Mouse (Mus musculus) intestine, embryonic 14.5 days (tissue): ENCODE data around the gene Ankle2. TPM values are rescaled to one million over a fixed set of nuclear protein-coding genes. Genes with fewer than 3 reads are reported as not detected.

Experiments used
- ATAC-seq: fragments of 200-750 bp; cut with Nextera tagmentation; replicated peaks from 2 replicates; pipeline ENCODE4 v1.8.0; 2017; ENCODE audit warnings: low read depth, moderate number of reproducible peaks, moderate TSS enrichment, moderate library complexity; ENCODE audit not compliant: low FRiP score, low TSS enrichment
- DNase-seq: peaks from one replicate; pipeline ENCODE4 v3.0.0-alpha.2; 2018; ENCODE audit warnings: low spot score
- H3K27ac ChIP-seq: fragments of 300-500 bp; sonication (generic); 2 replicates; pipeline ENCODE4 v1.5.1; 2014; ENCODE audit warnings: low read depth, mild to moderate bottlenecking, control low read depth
- H3K27me3 ChIP-seq: fragments of 300-500 bp; sonication (generic); replicated peaks from 2 replicates; pipeline ENCODE4 v1.6.1; 2014; ENCODE audit warnings: low read length, control low read depth; ENCODE audit not compliant: control insufficient read depth, insufficient read depth
- H3K36me3 ChIP-seq: fragments of 300-500 bp; sonication (generic); 2 replicates; pipeline ENCODE4 v1.6.1; 2014; ENCODE audit warnings: low read length, control low read depth; ENCODE audit not compliant: control insufficient read depth, insufficient read depth
- H3K4me1 ChIP-seq: fragments of 300-500 bp; sonication (generic); replicated peaks from 2 replicates; pipeline ENCODE4 v1.6.1; 2014; ENCODE audit warnings: low read length, control low read depth, mixed read lengths; ENCODE audit not compliant: control insufficient read depth, insufficient read depth
- H3K4me2 ChIP-seq: fragments of 300-500 bp; sonication (generic); 2 replicates; pipeline ENCODE4 v1.6.1; 2014; ENCODE audit warnings: low read length
- H3K4me3 ChIP-seq: fragments of 300-500 bp; sonication (generic); 2 replicates; pipeline ENCODE4 v1.5.1; 2014; ENCODE audit warnings: low read depth, low read length, control low read depth, mixed read lengths
- H3K9ac ChIP-seq: fragments of 300-500 bp; sonication (generic); 2 replicates; pipeline ENCODE4 v1.6.1; 2014; ENCODE audit warnings: mild to moderate bottlenecking, low read length
- H3K9me3 ChIP-seq: fragments of 300-500 bp; sonication (generic); 2 replicates; pipeline ENCODE4 v1.6.1; 2016; ENCODE audit warnings: low read length, control low read depth; ENCODE audit not compliant: control insufficient read depth
- WGBS: fragments of 180-500 bp; shearing (Covaris S2); extraction: QIAGEN DNeasy Blood & Tissue Kit; methylation state at CpG from one replicate; pipeline ENCODE4 v1.1.7; 2014; 5-methylcytosine and 5-hydroxymethylcytosine counted together
- polyA plus RNA-seq: library from polyadenylated mRNA; unstranded; fragments of >200 nt; fragmentation: Nextera tagmentation; extraction: Ambion mirVana; gene quantifications from 2 replicates; pipeline ENCODE4 v1.2.1, GENCODE M21; 2014

The Ankle2 gene
- polyA plus RNA-seq, 1 experiment from 2014 or later: 30.6 TPM

DNA sequence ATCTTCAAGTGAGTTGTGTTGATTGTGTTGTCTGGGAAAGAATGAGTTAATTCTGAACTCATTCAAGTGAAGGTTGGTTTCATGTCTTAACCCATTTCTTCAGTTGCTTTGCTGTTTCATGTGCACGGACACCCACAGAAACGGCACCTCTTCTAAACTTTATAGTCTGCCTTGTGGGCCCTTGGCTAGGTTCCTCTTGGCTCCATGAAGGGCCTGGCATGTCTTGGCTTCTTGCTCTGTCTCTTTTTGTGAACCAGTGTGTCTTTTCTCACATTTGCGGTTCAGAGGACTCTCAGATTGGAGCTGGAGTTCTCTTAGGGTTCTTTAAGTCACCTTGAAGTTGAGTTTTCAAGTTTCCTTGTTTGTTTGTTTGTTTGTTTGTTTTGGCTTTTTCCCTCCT lies 5.7 kb upstream of the Ankle2 start:
- ATAC-seq: no peak
- no peak overlapping the region for H3K9ac ChIP-seq
- H3K27ac ChIP-seq: no peak overlapping the region
- no peak for DNase-seq
- peaks cover 2% of the 10 kb centered on the region for H3K4me1 ChIP-seq
- H3K4me2 ChIP-seq: no peak overlapping the region
- H3K27me3 ChIP-seq: no peaks in the 10 kb centered on the region
- H3K4me3 ChIP-seq: no peak overlapping the region
- H3K9me3 ChIP-seq: no peaks in the 10 kb centered on the region
- peaks cover 60% of the 10 kb centered on the region for H3K36me3 ChIP-seq
- 92% methylated on average over 3 of the region's 3 CpGs for WGBS

DNA sequence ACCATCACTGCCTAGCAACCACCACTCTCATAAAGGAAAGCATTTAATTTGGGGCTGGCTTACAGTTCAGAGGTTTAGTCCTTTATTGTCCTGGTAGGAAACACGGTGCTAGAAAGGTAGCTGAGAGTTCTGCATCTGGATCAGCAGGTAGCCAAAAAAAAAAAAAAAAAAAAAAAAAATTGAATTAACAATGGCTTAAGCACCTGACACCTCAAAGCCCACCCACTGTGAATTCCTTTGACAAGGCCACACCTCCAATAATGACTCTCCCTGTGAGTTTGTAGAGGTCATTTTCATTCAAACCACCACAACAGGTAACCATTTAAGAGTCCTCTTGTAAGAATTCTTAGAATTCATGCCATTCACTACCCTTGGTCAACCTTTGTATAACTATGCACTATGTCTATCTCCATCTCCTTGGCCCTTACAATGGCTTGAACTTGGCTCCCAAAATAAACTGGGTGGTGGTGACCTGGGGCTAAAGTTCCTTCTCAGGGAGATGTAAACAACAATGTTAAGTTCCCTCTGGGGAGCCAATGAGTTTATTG lies 3.4 kb upstream of the Ankle2 start:
- H3K9ac ChIP-seq: no peak overlapping the region
- peaks cover 36% of the 10 kb centered on the region for H3K36me3 ChIP-seq
- ATAC-seq (no peak), DNase-seq (no peak)
- 33% methylated on average over 1 of the region's 1 CpGs for WGBS
- H3K4me3 ChIP-seq: no peak overlapping the region
- H3K4me1 ChIP-seq: peaks cover 10% of the 10 kb centered on the region
- H3K9me3 ChIP-seq: no peaks in the 10 kb centered on the region
- no peaks in the 10 kb centered on the region for H3K27me3 ChIP-seq
- H3K4me2 ChIP-seq: no peak overlapping the region
- H3K27ac ChIP-seq: no peak overlapping the region

DNA sequence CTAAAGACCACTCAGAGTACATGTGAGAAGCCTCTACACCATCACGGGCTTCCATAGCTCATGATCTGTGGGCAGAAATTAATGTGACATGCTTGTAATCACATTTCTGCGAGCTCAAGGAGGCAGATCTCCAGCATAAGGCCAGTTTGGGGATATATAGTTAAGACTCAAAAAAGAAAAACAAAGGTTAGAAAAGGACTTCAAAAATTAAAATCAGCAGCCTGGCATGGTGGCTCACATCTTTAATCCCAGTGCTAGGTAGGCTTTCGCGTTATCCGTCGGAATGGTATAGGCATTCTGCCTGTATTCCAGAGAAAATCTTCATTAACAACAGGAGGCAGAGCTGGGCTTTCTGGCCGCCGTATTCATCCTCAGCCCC lies 414 bp upstream of the Ankle2 start:
- H3K9ac ChIP-seq: peak overlapping the region; percentile 91
- peak overlapping the region; percentile 94 for H3K27ac ChIP-seq
- DNase-seq: no peak
- peaks cover 25% of the 10 kb centered on the region for H3K36me3 ChIP-seq
- H3K9me3 ChIP-seq: no peaks in the 10 kb centered on the region
- peak overlapping the region; percentile 98 for H3K4me3 ChIP-seq
- no peak for ATAC-seq
- no peaks in the 10 kb centered on the region for H3K27me3 ChIP-seq
- H3K4me1 ChIP-seq: peaks cover 14% of the 10 kb centered on the region
- peak overlapping the region; percentile 81 for H3K4me2 ChIP-seq
- 6% methylated on average over 8 of the region's 8 CpGs for WGBS

DNA sequence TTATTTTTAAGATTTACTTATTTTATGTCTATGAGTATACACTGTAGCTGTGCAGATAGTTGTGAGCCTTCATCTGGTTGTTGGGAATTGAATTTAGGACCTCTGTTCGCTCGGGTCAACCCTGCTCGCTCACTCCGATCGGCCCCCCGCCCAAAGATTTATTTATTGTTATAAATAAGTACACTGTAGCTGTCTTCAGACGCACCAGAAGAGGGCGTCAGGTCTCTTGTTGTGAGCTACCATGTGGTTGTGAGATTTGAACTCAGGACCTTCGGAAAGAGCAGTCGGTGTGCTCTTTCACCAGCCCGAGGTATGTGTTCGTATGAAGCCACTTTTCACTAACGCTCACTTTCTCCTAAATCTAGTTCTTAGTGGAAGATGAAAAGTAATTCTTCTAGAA lies 834 bp downstream of the Ankle2 start:
- no peaks in the 10 kb centered on the region for H3K27me3 ChIP-seq
- DNase-seq (no peak), ATAC-seq (no peak)
- H3K4me1 ChIP-seq: peaks cover 14% of the 10 kb centered on the region
- peak overlapping the region; percentile 98 for H3K4me3 ChIP-seq
- peaks cover 36% of the 10 kb centered on the region for H3K36me3 ChIP-seq
- H3K9ac ChIP-seq: peak overlapping the region; percentile 91
- H3K4me2 ChIP-seq: peak overlapping the region; percentile 81
- 42% methylated on average over 13 of the region's 13 CpGs for WGBS
- H3K27ac ChIP-seq: no peak overlapping the region
- H3K9me3 ChIP-seq: no peaks in the 10 kb centered on the region

DNA sequence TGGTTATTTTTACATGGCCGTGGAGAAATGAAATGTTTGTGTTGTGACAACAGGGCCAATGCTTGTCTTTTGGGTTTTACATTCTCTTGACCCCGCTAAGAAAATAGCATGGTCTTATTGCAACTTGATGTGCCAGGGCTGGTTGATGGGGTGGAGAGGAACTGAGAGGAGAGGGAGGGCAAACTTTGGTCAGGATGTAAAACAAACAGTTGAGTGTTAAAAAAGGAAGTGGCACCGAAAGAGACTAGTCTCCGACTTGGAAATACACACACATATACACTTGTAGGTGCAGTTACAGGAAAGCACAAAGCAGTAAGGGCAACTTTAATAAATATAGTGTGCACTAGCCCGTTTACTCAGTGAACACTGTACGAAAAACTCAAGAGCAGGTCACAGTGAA lies 1.5 kb downstream of the Ankle2 start:
- peak overlapping the region; percentile 81 for H3K4me2 ChIP-seq
- H3K36me3 ChIP-seq: peaks cover 38% of the 10 kb centered on the region
- no peak overlapping the region for H3K9ac ChIP-seq
- H3K4me3 ChIP-seq: no peak overlapping the region
- WGBS: 89% methylated on average over 6 of the region's 6 CpGs
- ATAC-seq (no peak), DNase-seq (no peak)
- no peak overlapping the region for H3K27ac ChIP-seq
- H3K9me3 ChIP-seq: no peaks in the 10 kb centered on the region
- H3K27me3 ChIP-seq: no peaks in the 10 kb centered on the region
- peaks cover 14% of the 10 kb centered on the region for H3K4me1 ChIP-seq

DNA sequence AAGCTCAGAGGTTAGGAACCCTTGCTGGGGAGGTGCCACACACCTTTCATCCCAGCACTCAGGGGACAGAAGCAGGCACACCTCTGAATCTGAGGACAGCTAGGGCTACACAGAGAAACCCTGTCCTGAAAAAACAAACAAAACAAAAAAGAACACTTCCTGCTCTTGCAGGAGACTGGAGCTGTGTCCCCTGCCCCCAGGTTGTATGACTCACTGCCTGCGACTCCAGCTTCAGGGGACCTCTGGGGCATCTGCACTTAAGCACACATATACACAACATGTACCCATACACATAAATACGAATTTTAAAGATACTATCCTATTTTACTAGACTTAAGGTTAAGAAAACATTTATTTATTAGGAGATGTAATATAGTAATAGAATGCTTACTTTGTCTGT lies 13.3 kb downstream of the Ankle2 start:
- Histone ChIP-seq H3K9me3 (no peaks in the 10 kb centered on the region), H3K9ac (no peak overlapping the region), H3K4me1 (no peaks in the 10 kb centered on the region), H3K27me3 (no peaks in the 10 kb centered on the region), H3K4me3 (no peak overlapping the region), H3K4me2 (no peak overlapping the region), H3K27ac (no peak overlapping the region), H3K36me3 (peaks cover 96% of the 10 kb centered on the region)
- WGBS: 79% methylated on average over 2 of the region's 2 CpGs
- DNase-seq (no peak), ATAC-seq (no peak)

DNA sequence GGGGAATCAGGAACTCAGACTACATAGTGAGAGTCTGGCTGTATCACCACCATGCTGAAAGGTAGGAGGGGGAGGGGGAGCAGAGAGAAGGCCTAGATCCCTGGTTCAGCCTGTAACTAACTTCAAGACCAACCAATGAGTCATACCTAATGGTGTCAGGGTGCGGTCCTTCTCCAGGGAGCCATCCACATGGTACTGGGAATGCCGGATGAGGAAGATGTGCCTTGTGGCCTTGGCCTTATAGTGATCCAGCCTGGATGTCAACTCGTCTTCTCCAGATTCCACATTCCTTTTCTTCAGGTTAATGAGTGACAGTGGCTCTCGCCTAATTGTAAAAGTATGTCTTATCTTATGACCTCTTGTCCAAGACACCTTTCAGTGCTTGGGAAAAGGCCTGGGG lies 36.1 kb downstream of the Ankle2 start:
- no peak for ATAC-seq
- Histone ChIP-seq H3K4me1 (peaks cover 6% of the 10 kb centered on the region), H3K9ac (no peak overlapping the region), H3K9me3 (no peaks in the 10 kb centered on the region), H3K27me3 (no peaks in the 10 kb centered on the region), H3K4me2 (no peak overlapping the region), H3K4me3 (no peak overlapping the region), H3K36me3 (peaks cover 37% of the 10 kb centered on the region), H3K27ac (no peak overlapping the region)
- WGBS: 82% methylated on average over 4 of the region's 4 CpGs
- DNase-seq: no peak

DNA sequence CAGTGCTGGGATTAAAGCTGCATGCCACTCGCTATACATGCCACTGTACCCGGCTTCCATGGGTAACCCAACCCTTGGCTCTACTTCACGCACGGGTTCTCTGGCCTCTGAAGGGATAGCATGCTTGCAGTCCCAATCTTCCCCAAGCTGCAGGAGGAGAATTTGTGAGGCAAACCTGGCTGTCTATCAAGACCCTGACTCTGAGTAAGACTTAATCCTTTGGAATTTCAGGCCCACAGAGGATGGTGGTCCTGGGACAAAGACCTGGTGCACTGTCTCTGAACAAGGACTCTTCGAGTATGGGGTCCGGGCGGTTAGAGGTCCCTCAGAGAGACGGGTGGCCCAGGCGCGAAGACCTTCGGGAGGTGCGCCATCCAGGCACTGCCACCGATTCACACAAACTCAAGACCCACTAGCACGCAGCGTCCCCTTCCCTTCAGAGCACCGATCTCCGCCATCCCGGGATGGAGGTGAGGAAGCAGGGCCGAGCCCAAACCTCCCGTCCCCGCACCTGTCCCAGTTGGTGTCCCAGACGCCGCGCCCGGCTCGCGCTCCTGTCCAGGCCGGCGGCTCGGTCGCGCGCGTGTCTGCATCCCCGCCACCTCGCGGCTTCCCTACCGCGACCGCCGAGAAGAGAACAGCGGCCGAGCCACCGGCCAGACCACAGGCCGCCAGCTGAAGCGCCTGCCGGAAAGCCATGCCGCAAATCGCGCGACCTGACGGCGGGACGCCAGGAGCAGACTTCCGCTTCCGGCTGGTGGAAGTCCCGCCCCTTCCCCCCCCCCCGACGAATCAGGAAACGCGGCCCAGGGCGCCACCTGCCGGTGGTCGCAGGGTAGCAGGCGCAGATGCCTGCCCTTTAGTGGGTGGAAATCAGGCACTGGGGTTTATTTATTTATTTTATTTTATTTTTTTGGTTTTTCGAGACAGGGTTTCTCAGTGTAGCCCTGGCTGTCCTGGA lies 38.6 kb downstream of the Ankle2 start, which contains the start of gene Pgam5:
Gene Pgam5, minus strand, starts transcription at position 773 of the 961 bp plus-strand sequence.
- Histone ChIP-seq H3K4me1 (peaks cover 6% of the 10 kb centered on the region), H3K9ac (peak within 1 kb of the TSS; percentile 90), H3K36me3 (peaks cover 29% of the 10 kb centered on the region), H3K4me2 (peak within 1 kb of the TSS; percentile 75), H3K4me3 (peak within 1 kb of the TSS; percentile 100), H3K9me3 (no peaks in the 10 kb centered on the region), H3K27me3 (no peaks in the 10 kb centered on the region), H3K27ac (peak within 1 kb of the TSS; percentile 47; the same call in 1 of the 2 replicates)
- WGBS: under 1% methylated on average over 65 of the region's 66 CpGs
- ATAC-seq: peak; percentile 93
- DNase-seq: peak; percentile 97
